Mouse (Mus musculus) neutrophil, adult 83 days (primary cell): ENCODE results near the gene Igf2bp2. TPM values are rescaled to one million over a fixed set of nuclear protein-coding genes. Genes with fewer than 3 reads are reported as not detected.

ENCODE experiments used
- total RNA-seq, 2 experiments: library from RNA; stranded (reverse); gene quantifications; one replicate each; pipeline ENCODE4 v1.2.4; 2023

Gene Igf2bp2
- under 1 TPM; 0.20 to 0.70 TPM for total RNA-seq

DNA sequence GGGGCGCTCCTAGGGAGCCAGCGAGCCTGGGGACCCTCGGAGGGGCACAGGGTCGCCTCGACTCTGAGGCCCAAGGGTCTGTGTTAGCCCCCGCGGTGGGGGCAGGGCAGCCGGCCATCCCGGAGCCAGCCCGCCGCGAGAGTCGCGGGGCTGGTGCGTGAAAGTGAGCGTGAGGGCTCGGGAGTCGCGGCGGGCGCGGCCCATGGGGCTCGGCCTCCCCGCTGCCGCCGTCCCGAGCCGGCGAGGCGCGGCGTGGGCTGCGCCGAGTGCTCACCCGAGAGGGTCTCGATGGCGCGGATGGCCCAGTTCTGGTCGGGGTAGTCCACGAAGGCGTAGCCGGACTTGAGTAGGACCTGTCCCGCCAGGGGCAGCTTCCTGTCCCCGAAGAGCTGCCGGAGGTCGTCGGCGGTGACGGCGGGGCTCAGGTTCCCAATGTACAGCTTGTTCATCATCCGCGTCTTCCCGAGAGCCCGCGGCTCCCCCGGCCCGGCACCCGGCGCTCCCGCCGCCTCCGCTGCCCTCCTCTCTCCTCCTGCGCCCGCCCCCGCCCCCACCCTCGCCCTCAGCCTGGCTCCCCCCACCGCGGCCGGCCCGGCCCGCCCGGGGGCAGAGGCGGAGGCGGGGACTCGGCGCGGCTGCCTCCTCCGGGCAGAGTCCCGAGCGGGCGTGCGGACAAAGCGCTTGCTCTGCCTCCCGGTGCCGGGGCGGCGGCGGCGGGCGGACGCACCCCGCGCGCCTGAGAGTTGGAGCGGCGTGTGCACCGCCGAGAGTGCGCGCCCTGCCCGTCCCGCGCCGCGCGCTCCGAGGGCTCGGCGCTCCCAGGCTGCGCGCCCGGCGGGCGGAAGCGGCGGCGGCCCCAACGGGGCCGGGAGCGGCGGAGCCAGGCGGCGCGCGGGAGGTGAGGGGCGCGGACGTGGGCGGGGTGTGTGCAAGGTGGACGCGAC lies at the start of gene Igf2bp2:
Gene Igf2bp2 (minus strand): TSS at position 788 of the 944 bp plus-strand sequence.

DNA sequence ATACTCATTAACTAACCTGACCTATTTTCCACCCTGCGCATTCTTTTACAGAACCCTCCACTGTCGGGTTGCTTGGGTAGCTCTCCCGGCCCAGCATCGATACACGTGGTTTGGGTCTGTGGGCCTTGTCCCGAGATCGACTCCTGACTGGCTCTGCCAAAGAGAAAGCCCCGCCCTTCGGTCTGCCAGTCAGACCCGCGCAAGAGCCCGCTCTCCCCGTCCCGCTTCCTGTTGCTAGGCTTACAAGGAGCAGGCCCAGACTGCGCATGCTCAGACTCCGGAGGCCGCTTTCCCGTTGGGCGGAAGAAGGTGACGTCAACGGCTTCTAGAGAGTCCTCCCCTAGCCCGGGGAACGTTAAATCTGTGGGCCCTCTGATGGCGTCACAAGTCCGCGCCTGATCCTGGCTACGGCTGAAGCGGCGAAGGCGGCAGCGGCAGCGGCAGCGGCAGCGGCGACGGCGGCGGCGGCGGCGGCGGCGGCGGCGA lies 154.0 kb downstream of the Igf2bp2 start, which contains the start of gene Senp2:
Gene Senp2 (plus strand): TSS at position 386 of the 486 bp plus-strand sequence.

Other genes with a start within 250 kb of the Igf2bp2 start
- 1 to 10 TPM; 2.6 to 3.2 TPM for gene Tmem41a, start 215.7 kb downstream of the Igf2bp2 start, total RNA-seq
- under 1 TPM; 0.11 to 0.64 TPM for gene Liph, start 167.6 kb downstream of the Igf2bp2 start, total RNA-seq
- 10 to 100 TPM; 76.5 to 84.5 TPM for gene Senp2, start 153.8 kb downstream of the Igf2bp2 start, total RNA-seq
- 100 to 1,000 TPM; 242 to 269 TPM for gene Tra2b, start 102.7 kb upstream of the Igf2bp2 start, total RNA-seq